Mouse (Mus musculus) adrenal gland (tissue): ENCODE results near the gene Fbxw7.

Source experiments
- intact Hi-C: fragments of 180-260 bp; cut with DNase I; formaldehyde crosslinking; loops from one replicate; pipeline ENCODE4 v1.15.1; 2025

Gene Fbxw7

DNA sequence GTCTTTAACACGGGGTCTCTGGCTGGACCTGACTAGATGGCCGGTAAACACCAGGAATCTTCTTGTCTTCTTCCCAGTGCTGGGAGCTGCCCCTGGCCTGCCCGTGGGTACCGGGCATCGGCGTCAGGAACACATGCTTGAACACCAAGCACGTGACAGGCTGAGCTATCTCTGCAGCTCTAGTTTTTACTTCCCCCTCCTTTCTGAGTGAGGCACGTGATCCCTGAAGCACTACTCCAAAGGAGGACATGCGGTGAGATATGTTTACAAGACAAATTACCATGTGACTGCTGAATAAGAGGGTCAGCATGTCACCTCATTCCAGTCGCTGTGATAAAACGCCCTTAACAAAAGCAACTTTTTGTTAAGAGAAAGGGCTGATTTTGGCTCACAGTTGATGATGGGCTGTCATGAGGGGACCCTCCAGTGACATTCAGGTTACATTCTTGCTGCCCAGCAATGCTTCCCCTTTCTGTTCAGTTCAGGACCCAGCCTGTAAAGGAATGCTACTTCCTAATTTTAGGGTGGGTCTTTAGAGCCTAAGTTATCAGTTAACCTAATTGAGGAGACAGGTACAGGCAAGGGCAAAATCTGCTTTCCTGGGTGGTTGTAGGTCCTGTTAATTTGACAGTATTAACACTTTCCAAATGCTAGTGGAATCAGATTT, 68.9 kb downstream of the Fbxw7 start:
- intact Hi-C loops, result loop anchor here (10.0 kb wide), 1 partner anchor 269 kb away; no protein-coding TSS in a partner anchor

DNA sequence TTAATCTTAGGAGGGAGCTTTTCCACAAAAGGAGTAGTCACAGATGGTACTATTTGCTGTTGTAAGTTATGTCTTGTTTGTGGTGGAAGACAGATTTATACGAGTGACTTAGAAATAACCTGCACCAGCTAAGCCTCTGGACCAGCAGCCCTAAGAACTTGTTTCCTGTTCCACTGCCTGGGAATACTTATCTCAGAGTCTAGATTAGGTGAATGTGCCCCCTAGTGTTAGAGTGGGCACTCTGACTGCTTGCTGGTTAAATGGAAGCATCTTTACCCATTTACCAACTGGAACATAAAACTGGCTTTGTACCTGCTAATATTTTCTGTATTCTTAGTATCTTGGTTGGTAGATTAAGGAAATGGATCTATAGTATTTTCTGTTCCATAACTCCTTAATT, 74.6 kb downstream of the Fbxw7 start:
- intact Hi-C loops, result loop anchor here (5.0 to 10.0 kb wide), 2 partner anchors 197 to 275 kb away; no protein-coding TSS in a partner anchor

DNA sequence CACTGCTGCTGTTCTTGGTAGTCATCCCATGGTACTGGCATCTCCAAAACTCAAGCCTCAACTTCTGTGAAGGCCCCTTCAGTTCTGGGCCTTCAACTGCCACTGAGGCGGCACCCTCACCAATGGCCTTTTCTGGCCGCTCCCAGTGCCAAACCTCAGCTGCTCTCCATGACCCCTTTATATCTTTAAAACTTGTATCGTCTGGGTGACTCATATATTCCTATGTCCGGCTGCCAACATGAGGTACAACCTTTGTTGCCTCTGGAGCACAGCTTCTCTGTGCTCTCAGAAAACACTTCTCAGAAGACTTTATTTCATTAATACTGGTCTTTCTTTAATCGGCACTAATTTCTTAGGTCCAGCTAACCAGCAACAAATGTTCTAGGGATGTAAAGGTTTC, 75.9 kb downstream of the Fbxw7 start:
- intact Hi-C loops, result no loop called here

DNA sequence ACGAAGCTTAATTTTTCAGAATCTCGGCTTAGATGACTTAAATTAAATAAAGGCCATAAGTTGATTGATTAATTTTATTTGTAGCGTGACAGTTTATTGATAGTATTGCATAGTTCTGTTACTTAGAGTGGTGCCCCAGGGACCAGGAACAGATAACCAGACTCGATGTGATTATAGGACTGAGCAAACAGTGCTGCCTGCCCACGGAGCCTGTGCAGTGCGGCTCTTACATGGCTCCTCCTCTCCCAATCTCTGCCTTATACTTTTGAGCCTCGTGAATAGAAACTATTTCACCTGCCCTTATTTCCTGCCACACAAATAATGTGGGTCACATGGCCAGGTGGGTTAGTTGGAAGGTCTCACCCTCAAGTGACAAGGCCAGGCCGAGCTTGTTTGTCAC, 82.9 kb downstream of the Fbxw7 start:
- intact Hi-C loops, result no loop called here

DNA sequence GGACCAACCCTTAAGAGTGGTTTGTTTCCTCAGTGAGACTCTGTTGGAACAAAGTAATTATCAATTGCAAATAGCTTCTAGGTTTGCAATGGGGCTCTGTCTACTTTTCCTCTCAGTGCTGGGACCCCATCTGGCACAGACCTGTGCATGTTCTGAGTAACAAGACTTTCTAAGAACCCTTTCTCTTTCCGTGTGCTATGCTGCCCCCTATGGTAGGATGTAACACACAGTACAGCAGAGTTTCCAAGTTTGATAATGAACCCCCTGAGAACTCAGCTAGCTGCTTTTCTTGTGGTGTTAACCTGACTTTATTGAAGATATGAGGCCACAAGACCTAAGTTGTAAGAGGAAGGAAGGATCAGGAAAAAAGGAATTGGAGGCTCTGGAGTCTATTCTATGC, 91.5 kb downstream of the Fbxw7 start:
- intact Hi-C loops, result loop anchor here (5.0 kb wide), 1 partner anchor 214 kb away; no protein-coding TSS in a partner anchor

DNA sequence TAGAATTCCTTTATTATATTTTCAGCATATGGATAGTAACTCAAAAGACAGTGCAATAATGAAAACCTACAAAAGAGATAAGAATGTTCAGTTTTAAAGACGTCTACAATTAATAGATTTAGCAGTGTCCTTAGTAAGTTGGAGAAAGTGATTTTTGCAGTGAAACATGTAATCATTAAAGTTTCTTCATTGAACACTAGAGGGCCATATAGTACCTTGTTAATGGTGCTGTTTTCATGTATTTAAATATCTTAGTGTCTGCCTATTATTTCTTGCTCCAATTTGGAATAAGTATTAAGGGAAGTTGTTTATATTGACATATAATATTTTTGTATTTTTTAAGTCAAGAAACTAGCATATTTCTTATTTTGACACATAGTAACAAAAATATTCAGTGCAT, 99.2 kb downstream of the Fbxw7 start:
- intact Hi-C loops, result loop anchor here (10.0 kb wide), 1 partner anchor 361 kb away; no protein-coding TSS in a partner anchor

DNA sequence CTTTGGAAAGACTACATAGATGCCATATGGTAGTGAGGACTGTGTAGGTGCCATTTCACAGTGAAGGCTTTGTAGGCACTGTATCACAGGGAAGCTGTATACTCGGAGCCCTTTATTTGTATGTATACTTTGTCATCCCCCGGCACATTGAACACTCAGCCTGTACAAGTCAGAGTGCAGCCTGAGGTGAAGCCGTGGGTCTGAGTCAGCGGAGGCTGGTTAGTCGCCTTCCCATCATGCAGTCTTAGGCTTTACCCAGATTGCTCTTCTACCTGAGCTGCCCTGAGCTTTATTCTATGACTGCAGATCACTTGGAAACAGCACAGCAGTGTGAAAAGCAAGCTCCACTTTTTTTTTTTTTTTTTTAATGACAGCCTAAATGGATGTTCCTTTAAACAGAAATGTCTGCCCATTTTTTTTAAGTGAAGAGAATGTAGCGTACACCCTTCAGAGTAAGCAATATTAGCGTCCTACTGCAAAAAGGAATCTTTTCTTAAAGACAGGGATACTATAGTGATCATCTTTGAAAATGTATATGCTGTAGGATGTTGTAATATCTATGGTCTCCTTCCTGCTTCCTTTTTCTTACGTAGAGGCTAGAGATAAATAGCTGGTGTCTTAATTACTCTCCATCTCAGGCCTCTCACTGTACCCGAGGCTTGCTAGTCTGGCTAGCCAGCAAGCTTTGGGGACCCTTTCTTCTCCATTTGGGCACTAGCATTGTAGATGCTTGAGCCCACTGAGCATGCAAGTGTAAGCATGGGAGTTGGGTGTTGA, 103.0 kb downstream of the Fbxw7 start:
- intact Hi-C loops, result loop anchor here (10.0 kb wide), 1 partner anchor 357 kb away; no protein-coding TSS in a partner anchor

DNA sequence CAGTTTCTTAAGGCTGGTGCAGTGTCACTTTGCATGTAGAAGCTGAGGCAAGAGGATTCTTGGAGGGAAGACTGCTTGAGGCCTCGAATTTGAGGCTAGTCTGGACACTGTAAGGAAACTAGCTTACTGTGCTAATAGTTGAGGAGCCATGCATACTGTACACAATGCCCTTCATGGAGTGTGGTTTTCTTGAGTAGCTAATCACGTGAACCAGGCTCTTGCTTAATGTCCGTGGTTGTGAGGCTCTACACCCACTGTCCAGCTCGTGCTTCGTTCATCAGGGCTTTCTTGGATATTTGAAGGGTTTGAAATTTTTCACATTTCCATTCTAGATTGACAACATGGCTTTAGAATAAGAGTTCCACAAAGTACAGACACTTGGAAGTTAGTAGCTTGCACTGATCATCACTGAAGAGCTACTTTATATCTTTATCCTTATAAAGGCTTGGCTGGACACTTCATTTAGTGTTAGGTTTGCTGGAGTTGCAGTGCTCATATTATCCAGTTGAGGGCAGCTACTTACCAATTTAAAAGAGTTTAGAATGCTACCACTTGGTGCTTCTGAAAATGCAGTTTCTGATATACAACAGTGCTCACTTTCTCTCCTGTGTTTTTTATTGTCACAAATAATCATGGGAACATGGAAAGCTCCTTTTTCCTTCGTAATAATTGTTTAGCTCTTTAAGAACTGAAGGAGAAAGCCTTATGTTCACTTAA, 106.8 kb downstream of the Fbxw7 start:
- intact Hi-C loops, result loop anchor here (2.0 to 10.0 kb wide), 2 partner anchors 649 to 1003 kb away; no protein-coding TSS in a partner anchor

DNA sequence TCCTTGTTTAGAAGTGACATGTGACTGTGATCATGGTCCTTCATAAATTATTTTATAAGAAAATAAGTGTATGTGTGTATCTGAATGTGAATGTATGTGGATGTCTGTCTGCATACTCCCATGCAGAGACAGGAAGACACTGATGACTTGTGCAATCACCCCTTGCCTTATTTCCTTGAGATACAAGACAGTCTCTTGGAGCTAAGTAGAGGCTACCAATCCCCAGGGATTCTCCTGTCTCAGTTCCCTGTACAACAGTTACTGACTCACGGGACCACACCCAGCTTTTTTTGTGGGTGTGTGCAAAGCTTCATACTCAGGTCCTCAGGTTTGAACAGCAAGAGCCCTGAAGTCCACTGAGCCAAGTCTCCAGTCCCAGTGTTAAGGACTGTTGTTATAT, 108.2 kb downstream of the Fbxw7 start:
- intact Hi-C loops, result loop anchor here (10.0 kb wide), 1 partner anchor 1002 kb away; no protein-coding TSS in a partner anchor

DNA sequence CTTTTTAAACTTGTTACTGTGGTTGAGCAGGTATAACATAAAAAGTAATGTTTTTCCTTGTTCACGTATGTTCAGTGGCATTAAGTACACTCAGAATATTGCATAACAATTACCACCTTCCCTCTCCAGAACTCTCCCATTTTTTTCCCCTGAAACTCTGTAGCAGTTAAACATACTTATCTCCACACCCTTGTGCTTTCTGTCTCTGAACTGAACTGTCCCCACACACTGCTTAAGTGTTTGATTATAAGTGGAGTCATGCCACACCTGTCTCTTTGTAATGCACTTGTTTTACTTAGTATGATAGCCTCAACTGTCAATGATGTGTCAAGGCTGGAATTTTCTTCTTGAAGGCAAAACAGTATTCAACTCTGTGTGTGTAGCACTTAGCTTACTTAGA, 108.6 kb downstream of the Fbxw7 start:
- intact Hi-C loops, result loop anchor here (10.0 kb wide), 1 partner anchor 1001 kb away; no protein-coding TSS in a partner anchor

DNA sequence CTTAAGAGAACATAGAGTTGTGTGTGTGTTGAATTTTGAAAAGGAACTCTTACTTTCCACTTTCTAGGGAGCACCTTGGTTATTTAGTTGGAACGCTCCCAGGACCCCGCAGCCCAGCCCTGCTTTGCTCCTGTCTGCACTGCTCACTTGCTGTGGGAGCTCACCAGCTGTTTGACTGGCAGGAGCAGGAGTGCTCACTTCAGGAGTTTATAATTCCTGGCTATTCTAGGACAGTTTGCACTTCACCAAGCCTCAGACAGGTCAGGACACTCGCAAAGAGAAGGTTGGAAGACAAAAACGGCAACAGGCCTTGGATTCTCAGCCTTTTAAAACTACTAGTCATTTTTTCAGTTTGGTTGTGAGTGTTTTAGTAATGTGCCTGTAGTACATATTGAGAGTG, 110.2 kb downstream of the Fbxw7 start:
- intact Hi-C loops, result loop anchor here (10.0 kb wide), 1 partner anchor 1000 kb away; no protein-coding TSS in a partner anchor

DNA sequence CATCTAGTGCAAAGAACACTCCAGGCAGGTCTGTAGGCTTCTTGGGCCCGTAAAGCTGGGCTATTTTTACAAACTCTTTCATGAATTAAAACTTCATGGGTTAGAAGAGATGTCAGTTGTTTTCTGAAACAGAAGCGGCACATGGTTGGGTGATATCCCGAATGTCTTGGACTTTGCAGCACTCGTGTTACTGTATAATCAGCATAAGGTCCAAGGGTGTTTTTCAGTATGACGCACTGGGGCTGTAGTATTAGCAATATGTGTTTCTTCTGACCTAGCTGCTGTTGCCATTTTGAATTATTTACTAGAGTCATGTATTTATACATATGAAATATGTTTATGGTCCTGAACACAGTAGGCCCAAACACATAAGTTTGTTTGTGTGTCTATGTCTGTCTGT, 111.1 kb downstream of the Fbxw7 start:
- intact Hi-C loops, result loop anchor here (10.0 kb wide), 1 partner anchor 999 kb away; no protein-coding TSS in a partner anchor

DNA sequence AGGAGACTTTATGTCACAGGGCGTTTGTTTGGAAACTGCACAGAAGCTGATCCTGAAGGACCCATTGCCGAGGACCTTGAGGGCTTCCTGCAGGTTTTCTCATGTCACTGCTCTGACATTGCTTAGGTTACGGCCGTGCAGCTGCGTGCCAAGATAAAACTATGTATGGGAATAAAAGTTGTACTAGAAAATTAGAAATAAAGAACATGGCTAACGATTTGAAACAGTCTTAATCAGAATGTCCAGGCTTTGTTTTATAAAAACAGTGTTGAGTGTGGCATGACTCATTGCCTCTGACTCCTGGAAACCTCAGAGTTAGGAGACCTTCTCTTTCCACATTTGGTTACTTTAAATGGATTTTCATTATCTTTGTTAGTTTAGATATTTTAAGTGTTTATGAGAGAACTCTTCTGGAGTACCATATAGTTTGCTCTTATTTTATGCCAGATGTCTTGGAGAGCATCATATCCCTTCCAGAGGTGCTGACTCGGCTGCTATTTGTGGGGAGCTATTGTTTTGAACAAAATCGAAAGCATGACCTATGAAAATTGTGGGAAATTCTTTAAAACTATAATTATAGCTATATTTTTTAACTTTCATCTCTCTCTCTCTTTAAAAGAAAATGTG, 112.2 kb downstream of the Fbxw7 start:
- intact Hi-C loops, result loop anchor here (10.0 kb wide), 1 partner anchor 998 kb away; no protein-coding TSS in a partner anchor

DNA sequence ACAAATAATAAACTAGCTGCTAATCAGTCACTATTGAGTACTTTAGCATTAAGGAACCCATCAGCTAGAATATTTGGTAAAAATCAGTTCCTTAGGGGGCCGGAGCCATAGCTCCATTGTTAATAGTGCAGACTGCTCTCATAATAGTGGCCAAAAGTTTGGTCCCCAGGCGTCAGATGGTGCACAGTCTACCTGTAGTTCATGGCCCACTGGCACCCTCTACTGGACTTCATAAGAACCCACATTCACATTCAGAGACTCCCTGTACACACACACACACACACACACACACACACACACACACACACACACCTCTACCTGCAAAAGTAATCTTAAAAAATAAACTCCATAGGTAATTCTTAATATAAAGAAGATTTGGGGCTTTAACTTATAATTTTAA, 112.8 kb downstream of the Fbxw7 start:
- intact Hi-C loops, result loop anchor here (10.0 kb wide), 1 partner anchor 997 kb away; no protein-coding TSS in a partner anchor

DNA sequence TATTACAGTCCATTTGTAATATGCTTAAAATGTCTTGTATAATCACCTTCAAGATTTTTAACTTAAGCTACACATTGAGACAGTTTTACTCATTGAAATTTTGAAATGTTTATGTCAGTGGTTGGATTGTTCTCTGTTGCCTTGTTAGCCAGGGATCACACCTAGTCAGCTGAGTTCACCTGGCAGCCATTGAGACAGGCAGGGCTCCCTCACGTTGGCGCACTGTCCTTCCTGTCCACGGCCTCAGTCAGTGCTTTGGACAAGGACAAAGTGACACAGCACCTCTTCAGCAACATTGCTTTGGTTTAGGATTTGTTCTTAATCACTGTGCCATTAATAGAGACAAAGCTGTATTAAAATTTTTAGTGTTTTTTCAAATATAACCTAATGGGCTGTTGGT, 114.1 kb downstream of the Fbxw7 start:
- intact Hi-C loops, result loop anchor here (10.0 kb wide), 1 partner anchor 996 kb away; no protein-coding TSS in a partner anchor

DNA sequence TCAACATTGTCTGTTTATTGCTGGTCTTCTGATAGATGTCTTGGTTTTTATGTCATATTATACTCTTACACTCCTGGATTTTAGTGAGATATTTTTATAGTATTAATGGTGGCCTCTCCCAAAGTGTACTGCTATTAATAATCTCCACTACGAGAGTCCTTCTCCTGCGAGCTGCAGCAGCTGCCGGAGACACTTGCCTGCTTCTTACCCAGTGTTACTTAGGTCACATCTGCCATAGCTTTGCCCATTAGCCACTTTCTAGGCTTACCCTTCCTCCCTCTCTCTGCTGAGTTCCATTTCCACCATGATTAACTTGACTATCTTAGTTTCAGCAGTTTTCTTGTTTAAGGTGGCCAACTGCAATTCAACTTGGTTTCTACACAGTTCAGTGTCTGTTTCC, 115.6 kb downstream of the Fbxw7 start:
- intact Hi-C loops, result no loop called here

DNA sequence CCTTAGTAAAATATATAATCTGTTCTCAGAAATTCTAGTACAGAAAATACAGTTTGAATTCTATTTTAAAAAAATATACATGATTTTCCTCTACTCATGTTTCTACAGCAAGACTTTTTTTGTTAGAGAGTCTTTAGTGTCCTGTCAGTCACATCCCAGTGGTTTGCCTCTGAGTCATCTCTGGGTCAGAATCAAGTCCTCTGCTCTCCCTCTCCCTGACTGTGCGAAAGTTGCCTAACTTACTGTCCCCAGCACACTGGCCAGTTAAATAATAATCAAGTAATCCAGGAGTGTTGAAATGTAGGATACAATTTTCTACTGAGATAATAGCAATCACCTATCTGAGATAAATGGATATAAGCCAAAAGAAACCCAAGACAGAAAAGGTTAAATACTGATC, 120.7 kb downstream of the Fbxw7 start:
- intact Hi-C loops, result no loop called here

DNA sequence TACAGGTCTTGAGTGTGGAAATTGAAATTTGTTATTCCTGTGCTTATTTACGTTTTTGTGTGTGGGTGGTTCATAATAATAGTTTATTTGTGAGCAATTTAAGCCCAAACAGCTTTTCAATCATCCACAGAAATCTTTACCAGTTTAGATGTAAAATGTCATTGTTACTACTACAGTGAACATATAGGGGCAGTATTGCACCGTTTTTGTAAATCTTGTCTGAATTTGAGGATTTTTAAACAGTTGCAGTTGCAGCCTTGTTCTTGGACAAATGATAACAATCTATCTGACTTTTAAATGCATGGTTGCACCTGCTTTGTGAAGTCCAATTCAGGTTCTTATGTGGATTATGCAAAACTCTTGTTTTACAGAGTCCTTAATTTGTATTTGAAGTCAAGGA, 121.2 kb downstream of the Fbxw7 start:
- intact Hi-C loops, result no loop called here

DNA sequence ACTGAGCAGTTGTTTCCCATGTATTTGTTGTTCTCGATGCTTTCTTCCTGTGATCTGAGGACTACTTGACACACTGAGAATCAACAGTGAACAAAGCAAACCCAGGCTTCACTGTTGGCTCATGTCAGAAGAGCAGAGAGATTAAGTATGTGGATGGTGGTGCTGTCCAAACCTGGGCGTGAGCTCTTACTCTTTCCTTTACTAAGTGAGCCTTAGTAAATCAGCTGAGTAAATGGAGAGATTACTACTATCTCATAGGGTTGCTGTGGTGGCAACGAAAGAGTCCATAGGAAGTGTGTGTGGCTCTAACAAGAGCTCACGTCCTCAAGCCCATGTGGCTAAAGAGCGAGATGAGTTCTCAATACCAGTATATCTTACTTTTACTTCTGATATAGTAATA, 121.9 kb downstream of the Fbxw7 start:
- intact Hi-C loops, result no loop called here

DNA sequence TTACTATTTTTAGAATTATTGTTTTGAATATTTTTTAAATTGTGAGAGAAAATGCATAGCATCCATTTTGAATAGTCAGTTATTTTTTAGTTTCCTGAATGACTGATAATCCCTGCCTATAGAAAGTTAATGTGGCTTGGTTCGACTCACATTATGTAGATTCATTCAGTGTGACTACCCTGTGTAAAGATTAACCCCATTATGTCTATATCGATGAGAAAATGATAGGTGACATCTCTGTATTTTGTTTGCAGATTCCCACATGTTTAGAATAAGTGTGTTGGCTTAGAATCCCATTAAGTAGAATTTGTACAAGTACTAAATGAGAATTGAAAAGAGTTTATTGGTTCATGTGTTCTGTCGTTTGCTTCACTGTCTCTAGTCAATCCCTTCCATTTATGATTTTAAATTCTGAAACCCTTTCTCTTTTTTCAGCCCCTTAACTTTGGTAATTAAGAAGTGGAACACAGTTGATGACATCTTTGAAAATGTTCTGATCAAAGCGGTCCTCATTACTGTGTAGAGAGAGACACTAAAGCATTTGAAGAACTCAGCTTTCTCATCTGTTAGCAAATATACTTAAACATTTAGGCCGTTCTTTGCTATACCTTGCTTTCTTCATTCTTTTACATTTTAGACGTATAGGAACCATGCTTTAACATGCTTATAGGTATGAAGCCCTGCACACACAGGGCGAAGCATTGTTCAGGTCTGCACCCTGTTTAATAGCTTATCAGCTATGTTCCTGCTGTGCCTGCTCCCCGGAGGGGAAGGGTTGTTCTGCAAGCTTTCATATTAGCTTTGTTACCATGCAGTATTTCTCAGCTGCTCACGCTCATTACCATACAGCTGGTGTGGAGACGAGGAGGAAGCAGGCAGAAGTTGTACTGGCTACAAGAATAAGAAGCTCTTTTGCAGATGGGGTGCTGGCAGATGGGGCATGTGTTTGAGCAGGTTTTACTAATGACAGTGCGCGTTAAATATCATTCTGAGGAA, 122.6 kb downstream of the Fbxw7 start:
- intact Hi-C loops, result no loop called here
